Mouse (Mus musculus) R1 (cell line): ENCODE data around the gene Mrgpre.

Experiments
- DNase-seq: peaks from one replicate; pipeline ENCODE4 v3.0.0-alpha.2; 2018; ENCODE audit warnings: low read depth, low spot score

The Mrgpre gene

GRCm38 (mm10) chr7:143783996-143784829, at the start of gene Mrgpre:
TSS of gene Mrgpre (minus strand) at chr7:143784500.
- DNase-seq, result peak; percentile 15

- DNase-seq, result no peak
Observed at GRCm38 (mm10) chr7:143833581-143834190, 49.4 kb upstream of the Mrgpre start.

GRCm38 (mm10) chr7:143832611-143833010, 48.3 kb upstream of the Mrgpre start:
- no peak for DNase-seq

- DNase-seq, result peak; percentile 33
Observed at GRCm38 (mm10) chr7:143832196-143832595, 47.9 kb upstream of the Mrgpre start.

GRCm38 (mm10) chr7:143830399-143830798, 46.1 kb upstream of the Mrgpre start:
- DNase-seq, result no peak

- DNase-seq, result peak; percentile 99
Observed at GRCm38 (mm10) chr7:143829504-143830331, 45.4 kb upstream of the Mrgpre start.

GRCm38 (mm10) chr7:143826985-143827384, 42.7 kb upstream of the Mrgpre start:
- DNase-seq, result no peak

GRCm38 (mm10) chr7:143823266-143823605, 38.9 kb upstream of the Mrgpre start:
- peak; percentile 26 for DNase-seq

GRCm38 (mm10) chr7:143822375-143823265, 38.3 kb upstream of the Mrgpre start, which contains the start of the genes Nadsyn1 and Dhcr7:
TSS of gene Nadsyn1 (minus strand) at chr7:143822849.
TSS of gene Dhcr7 (plus strand) at chr7:143823145.
- peak; percentile 97 for DNase-seq

- no peak for DNase-seq
Observed at GRCm38 (mm10) chr7:143821241-143821640, 36.9 kb upstream of the Mrgpre start.

GRCm38 (mm10) chr7:143819201-143819600, 34.9 kb upstream of the Mrgpre start:
- DNase-seq, result no peak

GRCm38 (mm10) chr7:143808909-143809308, 24.6 kb upstream of the Mrgpre start:
- DNase-seq, result peak; percentile 47

GRCm38 (mm10) chr7:143805199-143805624, 20.9 kb upstream of the Mrgpre start:
- DNase-seq, result no peak

- no peak for DNase-seq
Observed at GRCm38 (mm10) chr7:143801195-143802065, 17.1 kb upstream of the Mrgpre start.

GRCm38 (mm10) chr7:143800770-143801169, 16.5 kb upstream of the Mrgpre start:
- no peak for DNase-seq

GRCm38 (mm10) chr7:143798783-143799182, 14.5 kb upstream of the Mrgpre start:
- DNase-seq, result no peak

- DNase-seq, result peak; percentile 21
Observed at GRCm38 (mm10) chr7:143793121-143793520, 8.8 kb upstream of the Mrgpre start.

- no peak for DNase-seq
Observed at GRCm38 (mm10) chr7:143792336-143792985, 8.2 kb upstream of the Mrgpre start.

- DNase-seq, result no peak
Observed at GRCm38 (mm10) chr7:143783378-143783995, 813 bp downstream of the Mrgpre start.
